Mouse (Mus musculus) heart, adult 2 months (tissue): ENCODE data around the gene Col25a1. TPM values are rescaled to one million over a fixed set of nuclear protein-coding genes. Genes with fewer than 3 reads are reported as not detected.

ENCODE experiments used
- DNase-seq, 2 experiments: peaks; one replicate each; pipeline ENCODE4 v3.0.0; 2021
- H3K27ac ChIP-seq: fragments of 200-600 bp; 2 replicates; pipeline ENCODE4 v1.8.1; 2022
- H3K27me3 ChIP-seq: fragments of 200-500 bp; 2 replicates; pipeline ENCODE4 v1.6.1; 2012; ENCODE audit warnings: mild to moderate bottlenecking, low read length, inconsistent platforms, mixed read lengths; ENCODE audit not compliant: control insufficient read depth, insufficient read depth
- H3K36me3 ChIP-seq: fragments of 200-500 bp; 2 replicates; pipeline ENCODE4 v1.6.1; 2012; ENCODE audit warnings: low read length, inconsistent platforms; ENCODE audit not compliant: control insufficient read depth, insufficient read depth
- H3K4me1 ChIP-seq: fragments of 200-500 bp; 2 replicates; pipeline ENCODE4 v1.6.1; 2011; ENCODE audit warnings: low read length; ENCODE audit not compliant: control insufficient read depth, insufficient read depth
- H3K4me3 ChIP-seq: fragments of 200-600 bp; 2 replicates; pipeline ENCODE4 v1.8.1; 2022
- H3K79me2 ChIP-seq: fragments of 200-500 bp; replicated peaks from 2 replicates; pipeline ENCODE4 v1.6.1; 2012; ENCODE audit warnings: mild to moderate bottlenecking, inconsistent platforms, low read length, moderate library complexity, mixed read lengths; ENCODE audit not compliant: control insufficient read depth, insufficient read depth
- H3K9ac ChIP-seq: fragments of 200-500 bp; 2 replicates; pipeline ENCODE4 v1.6.1; 2012; ENCODE audit warnings: low read depth, mild to moderate bottlenecking, control low read depth, inconsistent platforms, low read length, mixed read lengths
- CTCF ChIP-seq: fragments of 200-600 bp; IDR thresholded peaks from 2 replicates; pipeline ENCODE4 v1.8.1; 2022; ENCODE audit warnings: antibody characterized with exemption, mild to moderate bottlenecking, moderate library complexity
- EP300 ChIP-seq: fragments of 200-500 bp; IDR thresholded peaks from 2 replicates; pipeline ENCODE4 v1.6.1; 2011; ENCODE audit warnings: low read depth, low read length, control low read depth; ENCODE audit not compliant: insufficient read depth
- POLR2A ChIP-seq: fragments of 200-500 bp; IDR thresholded peaks from 2 replicates; pipeline ENCODE4 v1.6.1; 2011; ENCODE audit warnings: mild to moderate bottlenecking, low read depth, low read length, control low read depth; ENCODE audit not compliant: insufficient read depth
- WGBS: fragments of 180-500 bp; shearing (Covaris S2); methylation state at CpG from one replicate; pipeline ENCODE4 v1.1.7; 2018; 5-methylcytosine and 5-hydroxymethylcytosine counted together
- intact Hi-C: fragments of 180-260 bp; cut with DNase I; formaldehyde crosslinking; loops from one replicate; pipeline ENCODE4 v1.15.1; 2025
- polyA plus RNA-seq: library from polyadenylated mRNA; depleted of rRNA; stranded (reverse); fragments of >200 nt; gene quantifications from 2 replicates; pipeline ENCODE4 v1.2.3, GENCODE M21; 2012
- total RNA-seq, 2 experiments: library from RNA; stranded (reverse); gene quantifications; 2 replicates each; pipeline ENCODE4 v1.2.3; 2021

Gene Col25a1
- total and polyA plus RNA-seq, 3 experiments = 0.10 to 0.39 (median 0.21) TPM

DNA sequence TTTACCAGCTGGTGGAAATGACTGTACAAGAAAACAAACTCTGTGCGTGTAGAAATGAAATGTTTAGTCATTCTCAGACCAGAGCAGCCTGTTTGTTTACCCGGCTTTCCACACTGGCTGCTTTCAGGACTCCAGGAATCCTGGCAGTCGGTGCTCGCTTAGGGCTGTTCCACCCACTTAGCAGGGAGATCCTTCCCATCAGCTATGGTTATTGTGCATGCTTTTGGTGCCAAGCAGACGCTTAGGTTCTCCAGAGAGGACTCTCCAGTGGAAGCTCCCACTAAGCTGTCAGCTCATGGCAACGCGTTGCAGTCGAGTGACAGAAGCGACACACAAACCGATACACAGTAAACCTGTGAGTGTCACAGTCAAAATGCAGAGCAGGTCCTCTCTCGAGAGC, 2.7 kb upstream of the Col25a1 start:
- Histone ChIP-seq H3K27ac (no peak overlapping the region), H3K36me3 (no peaks in the 10 kb centered on the region), H3K79me2 (no peaks in the 10 kb centered on the region), H3K27me3 (no peaks in the 10 kb centered on the region), H3K9ac (no peak overlapping the region), H3K4me3 (no peak overlapping the region), H3K4me1 (no peaks in the 10 kb centered on the region)
- intact Hi-C loops = no loop called here
- DNase-seq = no peak
- TF ChIP-seq CTCF (no peak), POLR2A (no peak), EP300 (no peak)
- 74% methylated on average over 11 of the region's 11 CpGs for WGBS

DNA sequence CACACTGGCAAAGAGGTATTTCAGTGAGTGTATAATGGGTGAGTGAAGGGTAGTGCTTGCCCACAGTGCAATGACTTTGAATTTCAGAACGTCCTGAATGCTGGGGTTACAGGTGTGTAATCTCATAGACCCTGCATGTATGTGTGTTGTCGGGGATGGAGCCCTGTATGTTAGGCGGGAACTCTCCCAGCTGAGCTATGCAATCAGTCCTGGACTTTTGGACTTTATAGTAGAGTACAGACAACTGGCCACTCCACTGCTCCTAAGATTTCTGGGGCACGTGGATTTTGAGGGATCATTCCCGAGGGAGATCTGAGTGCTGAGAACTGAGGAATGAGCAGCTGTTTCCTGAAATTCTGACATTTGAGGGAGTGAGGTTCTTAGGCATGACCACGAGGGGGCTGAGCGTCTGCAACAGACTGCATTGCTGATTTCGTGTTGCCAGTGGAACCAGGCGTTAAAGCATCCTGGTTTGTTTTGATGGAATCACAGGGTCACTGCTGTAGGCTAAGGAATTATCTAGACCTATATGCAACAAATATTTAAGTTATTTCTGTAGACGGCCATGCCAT, 1.6 kb upstream of the Col25a1 start:
- intact Hi-C loops = no loop called here
- Histone ChIP-seq H3K4me1 (no peaks in the 10 kb centered on the region), H3K79me2 (no peaks in the 10 kb centered on the region), H3K4me3 (no peak overlapping the region), H3K27ac (no peak overlapping the region), H3K27me3 (no peaks in the 10 kb centered on the region), H3K36me3 (no peaks in the 10 kb centered on the region), H3K9ac (no peak overlapping the region)
- DNase-seq = no peak
- WGBS = 42% methylated on average over 10 of the region's 10 CpGs
- peak; percentile 37 for TF ChIP-seq CTCF
- TF ChIP-seq EP300 = no peak

GRCm38 (mm10) chr3:130137204-130137603, 5.9 kb downstream of the Col25a1 start:
- no peaks in the 10 kb centered on the region for H3K79me2 ChIP-seq
- H3K36me3 ChIP-seq = no peaks in the 10 kb centered on the region
- no peak for DNase-seq
- no peaks in the 10 kb centered on the region for H3K4me1 ChIP-seq
- no peaks in the 10 kb centered on the region for H3K27me3 ChIP-seq
- no peak overlapping the region for H3K27ac ChIP-seq
- no peak overlapping the region for H3K4me3 ChIP-seq
- TF ChIP-seq POLR2A = no peak
- TF ChIP-seq EP300 = no peak
- TF ChIP-seq CTCF = no peak
- no peak overlapping the region for H3K9ac ChIP-seq
- intact Hi-C loops = no loop called here

- TF ChIP-seq EP300 = no peak
- WGBS = 16% methylated on average over 3 of the region's 3 CpGs
- intact Hi-C loops = no loop called here
- H3K27me3 ChIP-seq = no peaks in the 10 kb centered on the region
- no peaks in the 10 kb centered on the region for H3K36me3 ChIP-seq
- H3K4me3 ChIP-seq = no peak overlapping the region
- H3K4me1 ChIP-seq = no peaks in the 10 kb centered on the region
- no peak for DNase-seq
- no peaks in the 10 kb centered on the region for H3K79me2 ChIP-seq
- H3K9ac ChIP-seq = no peak overlapping the region
- H3K27ac ChIP-seq = no peak overlapping the region
These were observed 6.3 kb downstream of the Col25a1 start for GRCm38 (mm10) chr3:130137640-130138039.

- no peak overlapping the region for H3K27ac ChIP-seq
- no peaks in the 10 kb centered on the region for H3K27me3 ChIP-seq
- H3K79me2 ChIP-seq = no peaks in the 10 kb centered on the region
- intact Hi-C loops = no loop called here
- H3K4me1 ChIP-seq = no peaks in the 10 kb centered on the region
- TF ChIP-seq EP300 = no peak
- TF ChIP-seq POLR2A = no peak
- no peak for TF ChIP-seq CTCF
- DNase-seq = no peak
- no peak overlapping the region for H3K9ac ChIP-seq
- WGBS = 62% methylated on average over 12 of the region's 12 CpGs
- H3K36me3 ChIP-seq = no peaks in the 10 kb centered on the region
- H3K4me3 ChIP-seq = no peak overlapping the region
These were observed 14.6 kb downstream of the Col25a1 start for GRCm38 (mm10) chr3:130145874-130146273.

GRCm38 (mm10) chr3:130147827-130148226, 16.5 kb downstream of the Col25a1 start:
- Histone ChIP-seq H3K36me3 (no peaks in the 10 kb centered on the region), H3K4me3 (no peak overlapping the region), H3K27ac (no peak overlapping the region), H3K9ac (no peak overlapping the region), H3K79me2 (no peaks in the 10 kb centered on the region), H3K27me3 (no peaks in the 10 kb centered on the region), H3K4me1 (no peaks in the 10 kb centered on the region)
- TF ChIP-seq POLR2A = no peak
- no peak for TF ChIP-seq CTCF
- no peak for TF ChIP-seq EP300
- WGBS = 62% methylated on average over 8 of the region's 8 CpGs
- intact Hi-C loops = no loop called here
- no peak for DNase-seq

GRCm38 (mm10) chr3:130149180-130149579, 17.9 kb downstream of the Col25a1 start:
- Histone ChIP-seq H3K4me3 (no peak overlapping the region), H3K36me3 (no peaks in the 10 kb centered on the region), H3K27ac (no peak overlapping the region), H3K9ac (no peak overlapping the region), H3K4me1 (no peaks in the 10 kb centered on the region), H3K27me3 (no peaks in the 10 kb centered on the region), H3K79me2 (no peaks in the 10 kb centered on the region)
- TF ChIP-seq POLR2A (no peak), EP300 (no peak), CTCF (no peak)
- DNase-seq = no peak
- intact Hi-C loops = no loop called here
- WGBS = 40% methylated on average over 1 of the region's 1 CpGs
